Mouse (Mus musculus): Measurements from ENCODE around the gene Prkcsh. TPM values are rescaled to one million over a fixed set of nuclear protein-coding genes. Genes with fewer than 3 reads are reported as not detected.

Prkcsh gene
- polyA plus RNA-seq, 1 experiment from 2014 or later = 56.6 TPM

GRCm38 (mm10) chr9:21960135-21960534, 42.5 kb upstream of the Prkcsh start:
- peak overlapping the region; percentile 77; the same call in 1 of the 2 replicates for H3K4me2 ChIP-seq (ENCODE audit: low read length)
- H3K9me3 ChIP-seq (ENCODE audit: control insufficient read depth, low read length) = no peaks in the 10 kb centered on the region
- no peak for ATAC-seq (ENCODE audit: insufficient number of reproducible peaks, insufficient read depth, low FRiP score, low read depth)
- peaks cover 19% of the 10 kb centered on the region for H3K27me3 ChIP-seq (ENCODE audit: control insufficient read depth, insufficient read depth, low read length)
- H3K9ac ChIP-seq (ENCODE audit: low read length) = no peak overlapping the region
- 0 out of 2 replicates have a peak, but pooled peaks cover 9% of the 10 kb centered on the region for H3K36me3 ChIP-seq (ENCODE audit: control insufficient read depth, insufficient read depth, low read length)
- H3K4me1 ChIP-seq (ENCODE audit: control insufficient read depth in 2 of 2, insufficient read depth in 2 of 2, low read length in 2 of 2) = peaks cover 20 to 42% of the 10 kb centered on the region in 2 experiments
- H3K27ac ChIP-seq (replicated peaks in 1 of 2; ENCODE audit: control insufficient read depth in 1 of 2, insufficient read depth in 1 of 2, low read depth in 2 of 2, low read length in 2 of 2) = no peak overlapping the region
- WGBS = 55% methylated on average over 9 of the region's 9 CpGs
- no peak overlapping the region for H3K4me3 ChIP-seq (ENCODE audit: control insufficient read depth in 1 of 2, insufficient read depth in 1 of 2, low read depth in 1 of 2, low read length in 2 of 2)

- Histone ChIP-seq H3K27me3 (ENCODE audit: control insufficient read depth, insufficient read depth, low read length) (peaks cover 19% of the 10 kb centered on the region), H3K4me1 (ENCODE audit: control insufficient read depth in 2 of 2, insufficient read depth in 2 of 2, low read length in 2 of 2) (peaks cover 20 to 42% of the 10 kb centered on the region in 2 experiments), H3K9me3 (ENCODE audit: control insufficient read depth, low read length) (no peaks in the 10 kb centered on the region), H3K9ac (ENCODE audit: low read length) (no peak overlapping the region), H3K36me3 (ENCODE audit: control insufficient read depth, insufficient read depth, low read length) (0 out of 2 replicates have a peak, but pooled peaks cover 9% of the 10 kb centered on the region), H3K27ac (replicated peaks in 1 of 2; ENCODE audit: control insufficient read depth in 1 of 2, insufficient read depth in 1 of 2, low read depth in 2 of 2, low read length in 2 of 2) (no peak overlapping the region), H3K4me2 (ENCODE audit: low read length) (peak overlapping the region; percentile 77), H3K4me3 (ENCODE audit: control insufficient read depth in 1 of 2, insufficient read depth in 1 of 2, low read depth in 1 of 2, low read length in 2 of 2) (no peak overlapping the region; a peak in 1 of 4 replicates)
- ATAC-seq (ENCODE audit: insufficient number of reproducible peaks, insufficient read depth, low FRiP score, low read depth) = no peak
- WGBS = 13% methylated on average over 26 of the region's 26 CpGs
These were observed 41.9 kb upstream of the Prkcsh start for GRCm38 (mm10) chr9:21960558-21961208.

- 2% methylated on average over 35 of the region's 35 CpGs for WGBS
- Histone ChIP-seq H3K27ac (replicated peaks in 1 of 2; ENCODE audit: control insufficient read depth in 1 of 2, insufficient read depth in 1 of 2, low read depth in 2 of 2, low read length in 2 of 2) (no peak overlapping the region), H3K9ac (ENCODE audit: low read length) (peak overlapping the region; percentile 67; the same call in 1 of the 2 replicates)
These were observed 41.1 kb upstream of the Prkcsh start for GRCm38 (mm10) chr9:21961366-21961980.

GRCm38 (mm10) chr9:21962010-21962409, 40.6 kb upstream of the Prkcsh start:
- Histone ChIP-seq H3K9ac (ENCODE audit: low read length) (peak overlapping the region; percentile 67), H3K27ac (replicated peaks in 1 of 2; ENCODE audit: control insufficient read depth in 1 of 2, insufficient read depth in 1 of 2, low read depth in 2 of 2, low read length in 2 of 2) (no peak overlapping the region), H3K27me3 (ENCODE audit: control insufficient read depth, insufficient read depth, low read length) (peaks cover 19% of the 10 kb centered on the region), H3K9me3 (ENCODE audit: control insufficient read depth, low read length) (no peaks in the 10 kb centered on the region), H3K36me3 (ENCODE audit: control insufficient read depth, insufficient read depth, low read length) (0 out of 2 replicates have a peak, but pooled peaks cover 9% of the 10 kb centered on the region), H3K4me1 (ENCODE audit: control insufficient read depth in 2 of 2, insufficient read depth in 2 of 2, low read length in 2 of 2) (peaks cover 20 to 36% of the 10 kb centered on the region in 2 experiments), H3K4me3 (ENCODE audit: control insufficient read depth in 1 of 2, insufficient read depth in 1 of 2, low read depth in 1 of 2, low read length in 2 of 2) (peak overlapping the region; percentile 31 to 46), H3K4me2 (ENCODE audit: low read length) (peak overlapping the region; percentile 77)
- WGBS = 2% methylated on average over 15 of the region's 15 CpGs
- ATAC-seq (ENCODE audit: insufficient number of reproducible peaks, insufficient read depth, low FRiP score, low read depth) = no peak

More at GRCm38 (mm10) chr9:21961366-21961980, 41.1 kb upstream of the Prkcsh start:
- peaks cover 19% of the 10 kb centered on the region for H3K27me3 ChIP-seq (ENCODE audit: control insufficient read depth, insufficient read depth, low read length)
- peaks cover 20 to 39% of the 10 kb centered on the region in 2 experiments for H3K4me1 ChIP-seq (ENCODE audit: control insufficient read depth in 2 of 2, insufficient read depth in 2 of 2, low read length in 2 of 2)
- peak overlapping the region; percentile 77 for H3K4me2 ChIP-seq (ENCODE audit: low read length)
- ATAC-seq (ENCODE audit: insufficient number of reproducible peaks, insufficient read depth, low FRiP score, low read depth) = no peak
- H3K9me3 ChIP-seq (ENCODE audit: control insufficient read depth, low read length) = no peaks in the 10 kb centered on the region
- H3K36me3 ChIP-seq (ENCODE audit: control insufficient read depth, insufficient read depth, low read length) = 0 out of 2 replicates have a peak, but pooled peaks cover 9% of the 10 kb centered on the region
- H3K4me3 ChIP-seq (ENCODE audit: control insufficient read depth in 1 of 2, insufficient read depth in 1 of 2, low read depth in 1 of 2, low read length in 2 of 2) = peak overlapping the region; percentile 31 to 46

- peak; percentile 67; the same call in 1 of the 2 replicates for ATAC-seq (ENCODE audit: insufficient number of reproducible peaks, insufficient read depth, low FRiP score, low read depth)
- peaks cover 19% of the 10 kb centered on the region for H3K27me3 ChIP-seq (ENCODE audit: control insufficient read depth, insufficient read depth, low read length)
- 0 out of 2 replicates have a peak, but pooled peaks cover 4% of the 10 kb centered on the region for H3K36me3 ChIP-seq (ENCODE audit: control insufficient read depth, insufficient read depth, low read length)
- H3K27ac ChIP-seq (replicated peaks in 1 of 2; ENCODE audit: control insufficient read depth in 1 of 2, insufficient read depth in 1 of 2, low read depth in 2 of 2, low read length in 2 of 2) = peak overlapping the region in 1 of 2 experiments; percentile 37; a peak in 1 of 4 replicates
- H3K4me3 ChIP-seq (ENCODE audit: control insufficient read depth in 1 of 2, insufficient read depth in 1 of 2, low read depth in 1 of 2, low read length in 2 of 2) = peak overlapping the region; percentile 31 to 46
- H3K9ac ChIP-seq (ENCODE audit: low read length) = peak overlapping the region; percentile 67
- 2% methylated on average over 34 of the region's 34 CpGs for WGBS
- no peaks in the 10 kb centered on the region for H3K9me3 ChIP-seq (ENCODE audit: control insufficient read depth, low read length)
- peaks cover 20 to 36% of the 10 kb centered on the region in 2 experiments for H3K4me1 ChIP-seq (ENCODE audit: control insufficient read depth in 2 of 2, insufficient read depth in 2 of 2, low read length in 2 of 2)
- H3K4me2 ChIP-seq (ENCODE audit: low read length) = peak overlapping the region; percentile 77
These were observed 40.1 kb upstream of the Prkcsh start for GRCm38 (mm10) chr9:21962416-21963059.

- H3K9ac ChIP-seq (ENCODE audit: low read length) = peak within 1 kb of the TSS; percentile 67
- peaks cover 19% of the 10 kb centered on the region for H3K27me3 ChIP-seq (ENCODE audit: control insufficient read depth, insufficient read depth, low read length)
- peaks cover 19 to 35% of the 10 kb centered on the region in 2 experiments for H3K4me1 ChIP-seq (ENCODE audit: control insufficient read depth in 2 of 2, insufficient read depth in 2 of 2, low read length in 2 of 2)
- H3K4me3 ChIP-seq (ENCODE audit: control insufficient read depth in 1 of 2, insufficient read depth in 1 of 2, low read depth in 1 of 2, low read length in 2 of 2) = peak within 1 kb of the TSS; percentile 31 to 46
- peak within 1 kb of the TSS; percentile 77 for H3K4me2 ChIP-seq (ENCODE audit: low read length)
- ATAC-seq (ENCODE audit: insufficient number of reproducible peaks, insufficient read depth, low FRiP score, low read depth) = peak; percentile 66
- 4% methylated on average over 8 of the region's 8 CpGs for WGBS
- H3K27ac ChIP-seq (replicated peaks in 1 of 2; ENCODE audit: control insufficient read depth in 1 of 2, insufficient read depth in 1 of 2, low read depth in 2 of 2, low read length in 2 of 2) = peak within 1 kb of the TSS in 1 of 2 experiments; percentile 37; a peak in 2 of 4 replicates
- H3K36me3 ChIP-seq (ENCODE audit: control insufficient read depth, insufficient read depth, low read length) = 0 out of 2 replicates have a peak, but pooled peaks cover 1% of the 10 kb centered on the region
- H3K9me3 ChIP-seq (ENCODE audit: control insufficient read depth, low read length) = no peaks in the 10 kb centered on the region
These were observed 39.2 kb upstream of the Prkcsh start, which contains the start of gene Epor for GRCm38 (mm10) chr9:21963417-21963816. TSS of gene Epor (minus strand) at chr9:21963506.

- WGBS = 61% methylated on average over 6 of the region's 6 CpGs
- Histone ChIP-seq H3K4me3 (ENCODE audit: control insufficient read depth in 1 of 2, insufficient read depth in 1 of 2, low read depth in 1 of 2, low read length in 2 of 2) (no peak overlapping the region), H3K27ac (replicated peaks in 1 of 2; ENCODE audit: control insufficient read depth in 1 of 2, insufficient read depth in 1 of 2, low read depth in 2 of 2, low read length in 2 of 2) (no peak overlapping the region), H3K9me3 (ENCODE audit: control insufficient read depth, low read length) (no peaks in the 10 kb centered on the region), H3K4me1 (ENCODE audit: control insufficient read depth in 2 of 2, insufficient read depth in 2 of 2, low read length in 2 of 2) (peaks cover 0 to 2% of the 10 kb centered on the region in 2 experiments; a peak in 1 of 4 replicates), H3K27me3 (ENCODE audit: control insufficient read depth, insufficient read depth, low read length) (no peaks in the 10 kb centered on the region), H3K9ac (ENCODE audit: low read length) (no peak overlapping the region), H3K36me3 (ENCODE audit: control insufficient read depth, insufficient read depth, low read length) (no peaks in the 10 kb centered on the region), H3K4me2 (ENCODE audit: low read length) (no peak overlapping the region)
- ATAC-seq (ENCODE audit: insufficient number of reproducible peaks, insufficient read depth, low FRiP score, low read depth) = no peak
These were observed 33.7 kb upstream of the Prkcsh start for GRCm38 (mm10) chr9:21968883-21969282.

Measured in heart, embryonic 14.5 days (tissue).